Mouse (Mus musculus) adrenal gland, adult 2 months (tissue): ENCODE measurements around the gene Magoh. TPM values are rescaled to one million over a fixed set of nuclear protein-coding genes. Genes with fewer than 3 reads are reported as not detected.

ENCODE experiments used
- DNase-seq: peaks from one replicate; pipeline ENCODE4 v3.0.0; 2021
- polyA plus RNA-seq: library from polyadenylated mRNA; depleted of rRNA; stranded (reverse); fragments of >200 nt; gene quantifications from 2 replicates; pipeline ENCODE4 v1.2.3, GENCODE M21; 2012; rRNA removed
- total RNA-seq, 2 experiments: library from RNA; stranded (reverse); gene quantifications; 2 replicates each; pipeline ENCODE4 v1.2.3; 2021

Magoh gene
- total and polyA plus RNA-seq, 3 experiments: 17.8 to 77.2 (median 70.2) TPM

GRCm38 (mm10) chr4:107889731-107890432 is 10.3 kb downstream of the Magoh start, which contains the start of gene 0610037L13Rik:
Gene 0610037L13Rik, plus strand, starts transcription at chr4:107889813.
- peak; percentile 96 for DNase-seq

- DNase-seq: no peak
These were observed 13.1 kb downstream of the Magoh start for GRCm38 (mm10) chr4:107892663-107893062.

GRCm38 (mm10) chr4:107899211-107899927 is 19.8 kb downstream of the Magoh start:
- DNase-seq: no peak

- DNase-seq: peak; percentile 23
These were observed 20.7 kb downstream of the Magoh start for GRCm38 (mm10) chr4:107900206-107900605.

- DNase-seq: no peak
These were observed 24.7 kb downstream of the Magoh start for GRCm38 (mm10) chr4:107904252-107904651.

- no peak for DNase-seq
These were observed 27.0 kb downstream of the Magoh start for GRCm38 (mm10) chr4:107906561-107906960.

- DNase-seq: no peak
These were observed 30.5 kb downstream of the Magoh start for GRCm38 (mm10) chr4:107910020-107910419.

- DNase-seq: peak; percentile 78
These were observed 40.8 kb downstream of the Magoh start for GRCm38 (mm10) chr4:107920336-107920735.

GRCm38 (mm10) chr4:107921152-107921695 is 41.7 kb downstream of the Magoh start:
- peak; percentile 82 for DNase-seq

GRCm38 (mm10) chr4:107921952-107922351 is 42.4 kb downstream of the Magoh start:
- DNase-seq: peak; percentile 62

- peak; percentile 96 for DNase-seq
These were observed 43.7 kb downstream of the Magoh start, which contains the start of gene Cpt2 for GRCm38 (mm10) chr4:107923145-107923802. Gene Cpt2, minus strand, starts transcription at chr4:107923610.

GRCm38 (mm10) chr4:107923803-107924194 is 44.2 kb downstream of the Magoh start:
- DNase-seq: no peak

GRCm38 (mm10) chr4:107928269-107928668 is 48.7 kb downstream of the Magoh start:
- no peak for DNase-seq

- DNase-seq: no peak
These were observed 49.2 kb downstream of the Magoh start for GRCm38 (mm10) chr4:107928726-107929125.

GRCm38 (mm10) chr4:107931453-107931852 is 51.9 kb downstream of the Magoh start:
- no peak for DNase-seq

GRCm38 (mm10) chr4:107933239-107933638 is 53.7 kb downstream of the Magoh start:
- DNase-seq: no peak

GRCm38 (mm10) chr4:107935254-107935653 is 55.7 kb downstream of the Magoh start:
- no peak for DNase-seq

Other genes starting within 250 kb of the Magoh start
- not detected for gene Dmrtb1, start 195.5 kb upstream of the Magoh start, total RNA-seq
- not detected in 2 replicates for gene Dmrtb1, start 195.5 kb upstream of the Magoh start, polyA plus RNA-seq
- gene Lrp8, start 77.5 kb upstream of the Magoh start, total RNA-seq: 1 to 10 TPM; 9.5 to 9.8 TPM
- 14.0 and 15.9 TPM in 2 replicates for gene Lrp8, start 77.5 kb upstream of the Magoh start, polyA plus RNA-seq
- 10 to 100 TPM; 74.1 to 77.3 TPM for gene 0610037L13Rik, start 10.1 kb downstream of the Magoh start, total RNA-seq
- gene 0610037L13Rik, start 10.1 kb downstream of the Magoh start, polyA plus RNA-seq: 12.9 and 16.2 TPM in 2 replicates
- gene Cpt2, start 43.9 kb downstream of the Magoh start, total RNA-seq: 100 to 1,000 TPM; 231 to 235 TPM
- 475 and 582 TPM in 2 replicates for gene Cpt2, start 43.9 kb downstream of the Magoh start, polyA plus RNA-seq
- gene Slc1a7, start 88.6 kb downstream of the Magoh start, total RNA-seq: under 1 TPM; 0.20 to 0.48 TPM
- gene Slc1a7, start 88.6 kb downstream of the Magoh start, polyA plus RNA-seq: 0.20 and 0.22 TPM in 2 replicates
- gene Podn, start 216.7 kb downstream of the Magoh start, total RNA-seq: 10 to 100 TPM in 1 of 2 experiments, 1 to 10 TPM in 1; 8.0 to 17.4 TPM
- gene Podn, start 216.7 kb downstream of the Magoh start, polyA plus RNA-seq: 17.6 and 21.9 TPM in 2 replicates